In the genomic region with DNA sequence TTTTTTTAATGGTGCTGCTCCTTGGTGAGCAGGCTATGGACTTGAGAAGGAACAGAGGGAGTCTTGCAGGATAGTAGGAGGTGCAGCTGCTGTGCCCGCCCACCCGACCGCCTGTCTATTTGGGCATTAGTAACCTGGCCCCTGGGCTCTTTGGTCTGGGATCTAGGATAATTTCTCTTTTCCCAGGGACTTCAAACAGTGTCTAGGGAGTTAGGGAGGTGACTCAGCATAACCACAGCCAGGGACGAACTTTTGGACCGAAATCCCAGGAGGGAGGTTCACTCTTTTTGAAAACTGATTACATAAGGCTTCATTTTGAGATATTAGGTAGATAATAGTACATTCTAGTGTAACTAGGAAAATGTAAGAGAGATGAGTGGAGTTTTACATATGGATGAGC, we compare ENCODE assay signal across 19 mouse cellular contexts. TPM values are rescaled to one million over a fixed set of nuclear protein-coding genes. Genes with fewer than 3 reads are reported as not detected.
A peak's percentile ranks its signal among the peaks of the same experiment; 100 is the strongest.
DNase-seq lines count a peak whose midpoint lies in the region; ATAC-seq lines count a peak whose summit lies in the region.
"Had no signal": no experiment of that assay in that cellular context is flagged by ENCODE, and none has a peak within 500 bp of the region (broad histone marks: within the 10 kb centered on the region; RNA-seq: fewer than 3 reads in every experiment).

No protein-coding gene starts in this region.

- H3K27me3 ChIP-seq in kidney, embryonic 14.5 days (ENCODE audit: control insufficient read depth, insufficient read depth, low read length), result no peaks in the 10 kb centered on the region
- H3K27me3 ChIP-seq: hindbrain, embryonic 12.5 days; hindbrain, embryonic 15.5 days; Patski had no signal

- peaks cover 3% of the 10 kb centered on the region; the same call in 1 of the 2 replicates for H3K4me1 ChIP-seq in kidney, embryonic 14.5 days (ENCODE audit: control insufficient read depth, insufficient read depth, low read length)
- H3K4me1 ChIP-seq: hindbrain, embryonic 15.5 days had no signal

- H3K36me3 ChIP-seq in kidney, embryonic 14.5 days (ENCODE audit: control insufficient read depth, insufficient read depth, low read length), result no peaks in the 10 kb centered on the region
- H3K36me3 ChIP-seq: heart, embryonic 10.5 days; hindbrain, embryonic 12.5 days; hindbrain, embryonic 15.5 days had no signal

- DNase-seq in adrenal gland, adult 2 months, result peak; percentile 24
- DNase-seq in adrenal gland, adult 18-20 months (ENCODE audit: low spot score in 2 of 2), result no peak
- DNase-seq in kidney, adult 9 months, result peak; percentile 62
- DNase-seq in 3T3-L1 (ENCODE audit: low read depth, low spot score), result peak; percentile 32
- DNase-seq in thymus, postnatal 14 days, result no peak
- DNase-seq: adrenal gland, postnatal 25 days; cerebellum, adult 18-20 months; cerebellum, adult 9-10 months; cerebellum, postnatal 14 days; gastrocnemius, postnatal 25 days; heart, adult 2 months had no signal

- no peaks in the 10 kb centered on the region for H3K9me3 ChIP-seq in kidney, embryonic 14.5 days (ENCODE audit: control insufficient read depth, low read length)
- H3K9me3 ChIP-seq: heart, embryonic 10.5 days; hindbrain, embryonic 12.5 days; hindbrain, embryonic 15.5 days had no signal

- no peak overlapping the region for H3K27ac ChIP-seq in kidney, embryonic 14.5 days (ENCODE audit: low read depth, low read length)
- H3K27ac ChIP-seq: heart, adult 2 months; heart, embryonic 10.5 days; hindbrain, embryonic 12.5 days; hindbrain, embryonic 15.5 days had no signal

- 86% methylated on average over 5 of the region's 5 CpGs for WGBS in kidney, embryonic 14.5 days

- H3K4me2 ChIP-seq in kidney, embryonic 14.5 days (replicated peaks; ENCODE audit: low read depth, low read length), result no peak overlapping the region
- H3K4me2 ChIP-seq: hindbrain, embryonic 12.5 days; hindbrain, embryonic 15.5 days had no signal

- H3K9ac ChIP-seq in kidney, embryonic 14.5 days (ENCODE audit: low read depth, low read length), result no peak overlapping the region
- H3K9ac ChIP-seq: hindbrain, embryonic 12.5 days; hindbrain, embryonic 15.5 days had no signal

- ATAC-seq in kidney, embryonic 14.5 days (ENCODE audit: low FRiP score, low TSS enrichment), result no peak
- ATAC-seq in granulocyte monocyte progenitor cell, adult 5-6 weeks (replicated peaks; ENCODE audit: poor library complexity, severe bottlenecking), result no peak
- ATAC-seq: forebrain, embryonic 14.5 days; intestine, postnatal 0 days; Patski had no signal

- H3K4me3 ChIP-seq in kidney, embryonic 14.5 days (ENCODE audit: low read length), result no peak overlapping the region
- H3K4me3 ChIP-seq: heart, adult 2 months; heart, embryonic 10.5 days; hindbrain, embryonic 12.5 days; hindbrain, embryonic 15.5 days had no signal

RNA-seq across cellular contexts. Expression of a gene that starts 18.9 kb away (rescaled TPM):
- total RNA-seq in adrenal gland, adult 2 months (2021), result 1 to 10 TPM; 3.7 to 4.3 TPM
- polyA plus RNA-seq in adrenal gland, adult 2 months (2012; rRNA removed), result 1.5 and 2.2 TPM in 2 replicates
- total RNA-seq in adrenal gland, adult 18-20 months (2021), result 1 to 10 TPM; 2.9 to 3.1 TPM
- polyA plus RNA-seq in kidney, embryonic 14.5 days (2014; fragmentation: Nextera tagmentation; extraction: Ambion mirVana), result 9.8 and 11.9 TPM in 2 replicates
- total RNA-seq in granulocyte monocyte progenitor cell, adult 5-6 weeks (2014; fragmentation: Nextera tagmentation), result 0.15 and 1.7 TPM in 2 replicates
- total RNA-seq in granulocyte monocyte progenitor cell, adult 5-6 weeks (2017), result 0.93 and 1.0 TPM in 2 replicates

Comparison
In these comparisons a context has a peak if more than half of its experiments do, and no peak if none do; other contexts are left out.
1. DNase-seq: peak in adrenal gland, adult 2 months (single experiment), kidney, adult 9 months (single experiment) and 3T3-L1 (single experiment); none in adrenal gland, adult 18-20 months (0 of 2) and thymus, postnatal 14 days (single experiment).